Mouse (Mus musculus) limb, embryonic 12.5 days (tissue): ENCODE measurements around the gene Slc27a4. TPM values are rescaled to one million over a fixed set of nuclear protein-coding genes. Genes with fewer than 3 reads are reported as not detected.

Experiments used
- ATAC-seq: fragments of 200-750 bp; cut with Nextera tagmentation; 2 replicates; pipeline ENCODE4 v1.8.0; 2017; ENCODE audit warnings: low read depth, moderate TSS enrichment; ENCODE audit not compliant: insufficient number of reproducible peaks, insufficient read depth, low FRiP score, low TSS enrichment
- H3K27ac ChIP-seq: fragments of 300-500 bp; sonication (generic); 2 replicates; pipeline ENCODE4 v1.5.1; 2016; ENCODE audit warnings: mild to moderate bottlenecking, moderate library complexity
- H3K27me3 ChIP-seq: fragments of 300-500 bp; sonication (generic); 2 replicates; pipeline ENCODE4 v1.6.1; 2016; ENCODE audit warnings: mild to moderate bottlenecking, moderate library complexity
- H3K36me3 ChIP-seq: fragments of 300-500 bp; sonication (generic); 2 replicates; pipeline ENCODE4 v1.6.1; 2016; ENCODE audit warnings: mild to moderate bottlenecking, moderate library complexity
- H3K4me1 ChIP-seq: fragments of 300-500 bp; sonication (generic); replicated peaks from 2 replicates; pipeline ENCODE4 v1.6.1; 2016
- H3K4me2 ChIP-seq: fragments of 300-500 bp; sonication (generic); 2 replicates; pipeline ENCODE4 v1.6.1; 2016; ENCODE audit warnings: mild to moderate bottlenecking, moderate library complexity
- H3K4me3 ChIP-seq: fragments of 300-500 bp; sonication (generic); replicated peaks from 2 replicates; pipeline ENCODE4 v1.5.1; 2016; ENCODE audit warnings: mild to moderate bottlenecking
- H3K9ac ChIP-seq: fragments of 300-500 bp; sonication (generic); replicated peaks from 2 replicates; pipeline ENCODE4 v1.6.1; 2016; ENCODE audit warnings: mild to moderate bottlenecking, moderate library complexity
- H3K9me3 ChIP-seq: fragments of 300-500 bp; sonication (generic); 2 replicates; pipeline ENCODE4 v1.6.1; 2016; ENCODE audit warnings: mild to moderate bottlenecking, moderate library complexity
- WGBS: fragments of 180-500 bp; shearing (Covaris S2); methylation state at CpG from one replicate; pipeline ENCODE4 v1.1.7; 2016; 5-methylcytosine and 5-hydroxymethylcytosine counted together
- polyA plus RNA-seq: library from polyadenylated mRNA; unstranded; fragments of >200 nt; fragmentation: Nextera tagmentation; extraction: Ambion mirVana; gene quantifications from 2 replicates; pipeline ENCODE4 v1.2.1, GENCODE M21; 2016

The Slc27a4 gene
- polyA plus RNA-seq, 1 experiment from 2014 or later: 15.7 TPM

- peak; percentile 71; the same call in 1 of the 2 replicates for ATAC-seq
- H3K36me3 ChIP-seq: peaks cover 62% of the 10 kb centered on the region
- H3K4me1 ChIP-seq: peaks cover 15% of the 10 kb centered on the region
- H3K9ac ChIP-seq: peak within 1 kb of the TSS; percentile 75
- peak within 1 kb of the TSS; percentile 36; the same call in 1 of the 2 replicates for H3K27ac ChIP-seq
- peak within 1 kb of the TSS; percentile 81 for H3K4me3 ChIP-seq
- WGBS: 2% methylated on average over 31 of the region's 31 CpGs
- H3K9me3 ChIP-seq: 0 out of 2 replicates have a peak, but pooled peaks cover under 1% of the 10 kb centered on the region
- no peaks in the 10 kb centered on the region for H3K27me3 ChIP-seq
- peak within 1 kb of the TSS; percentile 83 for H3K4me2 ChIP-seq
Observed at GRCm38 (mm10) chr2:29787104-29787917, 15.1 kb upstream of the Slc27a4 start, which contains the start of gene Coq4. TSS of gene Coq4 (plus strand) at chr2:29787493.

GRCm38 (mm10) chr2:29787937-29788681 lies 14.3 kb upstream of the Slc27a4 start, which contains the start of gene Trub2:
TSS of gene Trub2 (minus strand) at chr2:29788502.
- peak within 1 kb of the TSS; percentile 83 for H3K4me2 ChIP-seq
- no peaks in the 10 kb centered on the region for H3K9me3 ChIP-seq
- no peaks in the 10 kb centered on the region for H3K27me3 ChIP-seq
- H3K9ac ChIP-seq: peak within 1 kb of the TSS; percentile 75
- ATAC-seq: peak; percentile 75
- H3K4me1 ChIP-seq: peaks cover 15% of the 10 kb centered on the region
- under 1% methylated on average over 45 of the region's 45 CpGs for WGBS
- peak within 1 kb of the TSS; percentile 36; the same call in 1 of the 2 replicates for H3K27ac ChIP-seq
- H3K4me3 ChIP-seq: peak within 1 kb of the TSS; percentile 81
- H3K36me3 ChIP-seq: peaks cover 62% of the 10 kb centered on the region

GRCm38 (mm10) chr2:29792772-29793487 lies 9.5 kb upstream of the Slc27a4 start:
- peaks cover 7% of the 10 kb centered on the region for H3K4me1 ChIP-seq
- H3K4me3 ChIP-seq: no peak overlapping the region
- ATAC-seq: no peak
- no peaks in the 10 kb centered on the region for H3K27me3 ChIP-seq
- H3K36me3 ChIP-seq: peaks cover 61% of the 10 kb centered on the region
- H3K9ac ChIP-seq: no peak overlapping the region
- WGBS: 93% methylated on average over 2 of the region's 2 CpGs
- H3K4me2 ChIP-seq: no peak overlapping the region
- H3K9me3 ChIP-seq: no peaks in the 10 kb centered on the region
- H3K27ac ChIP-seq: no peak overlapping the region

- Histone ChIP-seq H3K27me3 (peaks cover 6% of the 10 kb centered on the region; the same call in 1 of the 2 replicates), H3K27ac (peak overlapping the region; percentile 73), H3K36me3 (peaks cover 36% of the 10 kb centered on the region), H3K4me1 (peaks cover 12% of the 10 kb centered on the region), H3K4me2 (peak overlapping the region; percentile 89), H3K4me3 (peak overlapping the region; percentile 88), H3K9me3 (no peaks in the 10 kb centered on the region), H3K9ac (peak overlapping the region; percentile 89)
- WGBS: under 1% methylated on average over 37 of the region's 39 CpGs
- no peak; the same call in 1 of the 2 replicates for ATAC-seq
Observed at GRCm38 (mm10) chr2:29802827-29803201, 380 bp downstream of the Slc27a4 start.

- Histone ChIP-seq H3K9me3 (no peaks in the 10 kb centered on the region), H3K27me3 (peaks cover 6% of the 10 kb centered on the region; the same call in 1 of the 2 replicates), H3K9ac (peak overlapping the region; percentile 89), H3K36me3 (peaks cover 42% of the 10 kb centered on the region), H3K4me1 (peaks cover 12% of the 10 kb centered on the region), H3K27ac (no peak overlapping the region), H3K4me3 (peak overlapping the region; percentile 88), H3K4me2 (peak overlapping the region; percentile 89)
- no peak for ATAC-seq
- 18% methylated on average over 6 of the region's 6 CpGs for WGBS
Observed at GRCm38 (mm10) chr2:29803400-29803831, 982 bp downstream of the Slc27a4 start.

- H3K4me3 ChIP-seq: no peak overlapping the region
- no peak for ATAC-seq
- peaks cover 4% of the 10 kb centered on the region; the same call in 1 of the 2 replicates for H3K4me1 ChIP-seq
- WGBS: 83% methylated on average over 11 of the region's 11 CpGs
- no peak overlapping the region for H3K27ac ChIP-seq
- H3K9me3 ChIP-seq: no peaks in the 10 kb centered on the region
- peaks cover 62% of the 10 kb centered on the region for H3K36me3 ChIP-seq
- no peak overlapping the region for H3K4me2 ChIP-seq
- H3K27me3 ChIP-seq: no peaks in the 10 kb centered on the region
- H3K9ac ChIP-seq: 0 out of 2 replicates have a peak overlapping the region, but pooled peaks have one; percentile 2
Observed at GRCm38 (mm10) chr2:29815678-29816371, 13.4 kb downstream of the Slc27a4 start.

- H3K36me3 ChIP-seq: peaks cover 44% of the 10 kb centered on the region
- peak overlapping the region; percentile 33 for H3K4me2 ChIP-seq
- ATAC-seq: peak; percentile 58; the same call in 1 of the 2 replicates
- no peak overlapping the region for H3K27ac ChIP-seq
- no peak overlapping the region for H3K4me3 ChIP-seq
- WGBS: 37% methylated on average over 8 of the region's 8 CpGs
- H3K4me1 ChIP-seq: peaks cover 4% of the 10 kb centered on the region; the same call in 1 of the 2 replicates
- H3K9ac ChIP-seq: no peak overlapping the region
- H3K27me3 ChIP-seq: no peaks in the 10 kb centered on the region
- H3K9me3 ChIP-seq: no peaks in the 10 kb centered on the region
Observed at GRCm38 (mm10) chr2:29817426-29818232, 15.2 kb downstream of the Slc27a4 start.

GRCm38 (mm10) chr2:29819363-29819762 lies 16.9 kb downstream of the Slc27a4 start:
- Histone ChIP-seq H3K4me2 (peak overlapping the region; percentile 62; the same call in 1 of the 2 replicates), H3K27me3 (no peaks in the 10 kb centered on the region), H3K36me3 (peaks cover 27% of the 10 kb centered on the region), H3K27ac (no peak overlapping the region), H3K9ac (no peak overlapping the region), H3K4me1 (peaks cover 4% of the 10 kb centered on the region; the same call in 1 of the 2 replicates), H3K4me3 (no peak overlapping the region), H3K9me3 (no peaks in the 10 kb centered on the region)
- WGBS: 5% methylated on average over 2 of the region's 2 CpGs
- ATAC-seq: no peak

GRCm38 (mm10) chr2:29820025-29820817 lies 17.8 kb downstream of the Slc27a4 start, which contains the start of gene Urm1:
TSS of gene Urm1 (plus strand) at chr2:29820075.
- H3K4me1 ChIP-seq: peaks cover 4% of the 10 kb centered on the region; the same call in 1 of the 2 replicates
- H3K27me3 ChIP-seq: no peaks in the 10 kb centered on the region
- peak within 1 kb of the TSS; percentile 46 for H3K4me3 ChIP-seq
- peak within 1 kb of the TSS; percentile 62 for H3K4me2 ChIP-seq
- peak within 1 kb of the TSS; percentile 64 for H3K9ac ChIP-seq
- peak within 1 kb of the TSS; percentile 93 for H3K27ac ChIP-seq
- peaks cover 18% of the 10 kb centered on the region for H3K36me3 ChIP-seq
- 1% methylated on average over 33 of the region's 35 CpGs for WGBS
- no peaks in the 10 kb centered on the region for H3K9me3 ChIP-seq
- peak; percentile 78 for ATAC-seq
